Mouse (Mus musculus) c-Kit-negative CD71-positive TER-119-positive erythroid progenitor cells, embryonic 14.5 days (primary cell): Measurements from ENCODE around the gene Trim67.

Experiments
- DNase-seq: peaks from one replicate; pipeline ENCODE4 v3.0.0-alpha.2; 2013; ENCODE audit warnings: low read depth, low spot score

Gene Trim67

DNA sequence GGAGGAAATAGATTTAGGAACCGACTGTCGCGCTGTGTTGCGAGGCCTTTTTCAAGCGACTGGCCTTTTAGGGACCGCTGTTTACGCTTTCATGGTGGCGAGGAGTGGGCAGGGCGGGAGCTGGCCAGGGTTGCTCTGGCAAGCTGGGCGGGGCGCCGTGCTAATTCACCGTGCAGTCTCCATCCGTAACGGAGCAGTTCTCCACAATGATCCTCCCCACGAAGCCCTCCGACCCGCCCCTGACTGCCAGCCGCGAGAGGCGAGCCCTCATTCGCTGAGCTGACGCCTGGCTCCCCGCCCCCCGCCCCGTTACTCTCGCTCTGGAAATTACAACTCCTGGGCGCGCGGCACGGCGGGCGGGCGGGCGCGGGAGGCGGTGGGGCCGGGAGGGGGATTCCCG lies at the start of gene Trim67:
Trim67 (plus strand) TSS at position 385 of the 400 bp plus-strand sequence.
- no peak for DNase-seq

DNA sequence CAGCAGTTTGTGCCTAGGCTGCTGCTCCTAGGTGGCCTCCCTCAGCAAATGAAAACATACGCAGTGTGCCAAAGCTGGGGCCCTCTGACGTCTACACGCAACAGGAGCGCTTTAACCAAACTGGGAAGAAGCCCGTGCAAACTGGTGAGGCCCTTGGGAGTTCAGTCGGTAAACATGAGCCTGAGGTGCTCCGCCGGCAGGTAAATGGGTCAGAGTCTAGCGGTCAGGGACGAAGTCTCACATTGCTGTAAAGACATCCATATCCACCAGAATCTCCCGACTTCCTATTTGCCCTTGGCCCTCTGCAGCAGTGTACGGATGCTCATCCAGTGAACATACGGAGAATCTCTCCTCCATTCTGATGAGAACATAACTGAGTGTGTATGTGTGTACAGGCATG lies 46.2 kb upstream of the Trim67 start:
- DNase-seq: no peak

DNA sequence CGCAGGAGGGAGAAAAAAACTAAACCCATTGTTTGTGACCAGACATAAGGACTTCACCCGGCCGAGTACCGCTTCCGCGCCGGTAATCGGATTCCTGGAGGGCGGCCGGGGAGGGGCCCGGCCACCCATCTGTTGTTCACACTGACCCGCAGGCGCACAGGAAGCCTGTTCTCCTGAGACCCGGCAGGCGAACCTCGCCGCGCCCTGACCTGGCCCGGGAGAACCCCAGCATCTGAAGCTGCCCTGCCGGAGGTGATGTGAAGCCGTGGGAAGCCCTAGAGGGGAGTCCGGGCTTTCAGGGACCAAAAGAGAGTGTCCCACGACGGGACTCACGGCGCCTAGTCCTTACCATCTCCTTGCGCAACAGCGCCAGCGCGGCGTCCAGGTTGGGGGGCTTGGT lies 41.7 kb upstream of the Trim67 start:
- no peak for DNase-seq

DNA sequence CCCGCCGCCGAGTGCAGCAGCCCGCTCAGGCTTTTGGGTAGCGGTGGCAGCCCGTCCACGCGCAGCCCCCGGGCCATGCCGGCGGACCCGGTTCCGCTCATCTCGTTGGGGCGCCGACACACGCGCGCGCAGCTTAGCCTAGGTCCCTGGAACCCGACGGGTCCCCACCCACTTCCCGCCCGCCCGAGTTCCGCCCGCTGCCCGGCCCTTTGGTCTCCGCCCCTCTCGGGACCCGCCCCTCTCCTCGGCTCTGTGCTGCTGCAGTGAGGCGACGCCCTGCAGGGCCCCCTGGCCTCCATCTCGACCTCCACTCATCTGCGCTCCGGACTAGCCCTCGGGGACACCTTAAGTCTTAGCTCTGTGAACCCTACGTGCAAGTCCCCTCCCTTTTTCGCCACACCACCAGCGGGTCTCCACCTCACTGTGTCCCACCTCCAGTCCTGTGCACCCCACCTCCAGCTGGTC lies 41.2 kb upstream of the Trim67 start, which contains the start of gene Fam89a:
Fam89a (minus strand) TSS at position 124 of the 465 bp plus-strand sequence.
- no peak for DNase-seq

DNA sequence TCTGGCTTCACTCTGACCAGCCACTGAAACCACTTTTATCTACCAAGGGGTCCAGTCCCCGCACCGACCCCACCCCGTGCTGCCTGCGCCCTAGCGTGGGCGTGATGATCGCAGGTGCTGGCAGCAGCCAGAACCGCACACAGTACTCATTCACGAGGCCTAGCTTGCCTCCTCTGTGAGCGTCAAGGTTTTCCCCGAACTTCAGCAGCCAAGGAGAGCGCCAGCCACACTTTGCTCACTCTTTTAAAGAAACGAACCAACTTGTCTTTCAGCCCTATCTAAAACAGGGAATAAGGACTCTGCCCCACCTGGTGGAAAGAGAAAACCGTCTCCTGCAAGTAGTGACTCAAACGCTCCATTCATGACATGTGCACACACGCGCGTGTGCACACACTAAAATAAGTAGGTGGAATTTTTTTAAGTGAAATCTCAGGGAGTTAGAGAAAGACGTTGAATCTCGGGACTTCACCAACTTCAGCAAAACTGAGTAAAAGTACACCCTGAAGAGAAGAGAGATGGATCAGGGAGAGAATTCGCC lies 40.5 kb upstream of the Trim67 start:
- no peak for DNase-seq

DNA sequence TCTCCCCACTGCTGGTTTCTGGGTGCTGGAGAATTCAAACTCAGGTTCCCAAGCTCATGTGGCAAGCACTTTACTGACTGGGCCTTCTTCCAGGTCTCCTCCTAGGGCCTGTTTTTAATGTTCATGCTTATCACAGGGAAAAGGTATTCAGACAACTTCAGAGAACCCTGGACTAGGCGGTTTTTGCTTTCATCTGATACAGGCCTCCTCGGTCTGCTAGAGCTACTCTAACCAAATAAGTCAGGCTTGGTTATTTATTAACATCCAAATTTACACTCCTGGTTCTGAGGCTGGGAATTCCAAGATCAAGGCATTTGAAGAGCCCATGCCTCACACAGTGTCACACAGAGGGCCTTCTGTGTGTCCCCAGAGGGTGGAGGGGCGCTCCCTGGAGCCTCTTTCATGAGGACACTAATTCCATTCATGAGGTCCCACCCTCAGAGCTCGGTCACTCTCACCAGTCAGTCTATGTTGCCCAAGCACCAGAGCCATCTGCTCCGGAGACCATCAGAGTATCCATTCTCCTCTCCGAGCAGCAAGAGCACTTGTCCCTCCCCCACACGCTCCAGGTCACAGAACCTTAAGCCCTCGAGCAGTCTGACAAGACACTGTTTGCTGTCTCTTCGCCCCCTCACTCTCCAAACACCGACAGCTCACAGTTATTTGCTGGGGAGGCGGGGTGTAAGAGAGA lies 38.6 kb upstream of the Trim67 start:
- no peak for DNase-seq

DNA sequence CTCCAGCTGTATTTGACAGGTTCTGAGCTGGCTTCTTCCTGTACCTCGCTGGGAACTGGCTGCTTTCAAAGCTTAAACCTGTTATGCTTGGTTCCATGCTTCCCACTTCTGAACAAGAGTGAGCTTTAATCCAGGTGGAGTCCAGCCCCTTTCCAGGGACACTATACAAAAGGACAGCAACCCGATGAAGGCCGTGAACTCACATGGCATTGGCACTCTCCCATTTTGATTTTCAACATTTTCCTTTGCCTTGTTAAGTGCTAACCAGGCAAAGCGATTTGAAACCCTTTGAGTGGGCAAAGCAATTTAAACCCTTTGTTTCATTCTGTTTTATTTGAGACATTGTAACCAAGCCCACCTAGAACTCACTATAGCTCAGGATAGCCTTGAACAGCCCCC lies 38.1 kb upstream of the Trim67 start:
- no peak for DNase-seq

DNA sequence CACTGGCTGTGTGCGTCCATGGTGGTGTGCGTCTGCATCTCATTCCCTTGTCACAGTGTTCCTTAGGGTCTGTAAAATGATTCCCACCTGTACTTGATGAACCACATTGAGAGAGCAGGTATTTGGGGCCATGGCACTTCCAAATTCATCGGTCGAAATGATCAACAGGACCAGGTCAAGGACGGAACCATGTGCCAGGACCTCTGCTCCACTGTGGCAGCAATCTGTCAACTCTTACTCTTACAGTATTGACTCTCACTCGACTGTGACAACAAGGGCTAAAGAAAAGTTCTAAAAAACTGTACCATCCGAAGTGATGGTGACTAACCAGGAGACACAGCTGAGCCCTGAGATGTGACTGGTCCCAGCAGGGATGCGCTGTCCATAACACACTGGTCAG lies 37.4 kb upstream of the Trim67 start:
- DNase-seq: no peak

DNA sequence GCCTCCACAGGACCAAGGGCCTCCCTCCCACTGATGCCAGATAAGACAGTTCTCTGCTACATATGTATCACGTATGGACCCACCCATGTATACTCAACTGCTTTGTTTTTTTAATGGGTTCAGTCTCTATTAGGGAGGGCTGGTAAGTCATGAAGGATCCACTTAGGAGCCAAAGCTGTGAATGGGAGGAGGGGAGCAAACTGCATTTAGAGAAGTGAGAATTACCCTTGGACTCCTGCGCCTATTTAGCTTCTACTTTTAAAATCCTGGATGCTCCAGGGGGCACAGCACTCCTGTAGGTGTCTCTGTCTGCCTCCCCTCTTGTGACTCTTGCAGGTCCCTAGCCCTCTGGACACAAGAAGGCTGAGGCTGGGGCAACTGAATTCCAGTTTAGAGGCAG lies 36.7 kb upstream of the Trim67 start:
- no peak for DNase-seq

DNA sequence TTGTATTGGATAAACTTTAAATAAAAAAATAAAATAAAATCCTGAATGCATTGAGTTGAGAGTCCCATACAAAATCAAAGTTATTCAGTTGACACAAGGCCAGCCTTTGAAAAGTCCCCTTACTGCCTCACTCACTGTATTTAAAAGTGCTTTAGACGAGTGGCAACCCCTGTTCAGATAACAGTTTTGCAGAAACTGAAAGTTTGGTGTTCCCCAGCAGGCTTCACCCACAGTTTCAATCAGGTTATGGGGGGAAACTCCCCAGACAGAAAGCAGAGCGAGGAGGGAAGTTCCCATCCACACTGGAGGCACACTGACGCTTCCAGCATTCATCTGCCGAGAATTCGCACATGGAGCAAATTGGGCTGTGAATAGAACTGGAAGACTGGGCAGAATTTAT lies 36.3 kb upstream of the Trim67 start:
- DNase-seq: no peak

DNA sequence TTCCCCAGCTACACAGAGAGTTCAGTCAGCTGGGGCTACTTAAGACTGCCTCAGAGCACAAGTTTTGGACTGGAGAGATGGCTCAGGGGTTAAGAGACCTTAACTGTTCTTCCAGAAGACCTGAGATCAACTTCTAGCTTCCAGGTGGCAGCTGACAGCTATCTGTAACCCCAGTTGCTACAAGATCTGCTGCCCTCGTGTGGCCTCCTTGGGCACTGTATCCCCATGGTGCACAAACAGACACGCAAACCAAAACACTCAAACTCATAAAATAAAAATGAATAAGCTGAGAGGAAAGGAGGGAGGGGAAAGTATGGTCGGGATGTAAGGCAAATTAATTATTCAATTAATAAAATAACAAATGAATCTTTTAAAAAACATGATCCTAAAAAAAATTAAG lies 34.3 kb upstream of the Trim67 start:
- DNase-seq: no peak

DNA sequence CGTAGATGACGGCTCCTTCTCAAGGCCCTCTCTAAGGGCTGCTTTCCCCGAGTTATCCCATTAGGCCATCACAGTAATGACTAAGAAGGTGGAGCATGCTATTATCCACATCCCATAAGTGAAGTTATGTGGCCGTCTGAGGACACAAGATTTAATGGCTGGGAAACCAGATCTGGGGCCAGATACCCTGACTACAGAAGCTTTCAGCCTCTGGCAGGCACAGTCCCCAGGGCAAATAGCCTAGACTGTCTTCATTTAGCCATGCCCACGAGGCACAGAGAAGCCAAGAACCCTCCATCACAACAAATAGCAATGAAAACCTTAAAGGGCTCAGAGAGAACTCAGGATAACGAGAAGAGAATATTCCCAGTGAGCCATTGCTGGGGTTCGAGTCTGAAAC lies 29.8 kb upstream of the Trim67 start:
- no peak for DNase-seq

DNA sequence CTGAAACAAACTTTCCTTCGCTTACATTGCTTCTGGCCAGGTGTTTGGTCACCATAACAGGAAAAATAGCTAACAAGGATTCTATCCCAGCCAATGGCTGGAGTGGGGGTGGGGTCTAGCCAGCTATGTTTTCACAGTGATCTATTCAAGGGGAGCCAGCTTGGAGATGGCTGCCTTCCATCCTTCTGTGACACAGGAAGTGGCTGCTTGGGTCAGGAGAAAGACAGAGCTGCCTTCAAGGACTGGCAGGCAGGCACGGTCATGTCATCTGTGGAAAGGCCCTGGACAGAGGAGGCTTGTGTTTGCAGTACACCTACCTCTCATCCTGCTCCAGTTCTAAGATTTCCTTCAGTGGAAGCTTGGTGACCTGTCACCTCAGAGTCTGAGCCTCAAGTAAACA lies 20.5 kb upstream of the Trim67 start:
- DNase-seq: no peak

DNA sequence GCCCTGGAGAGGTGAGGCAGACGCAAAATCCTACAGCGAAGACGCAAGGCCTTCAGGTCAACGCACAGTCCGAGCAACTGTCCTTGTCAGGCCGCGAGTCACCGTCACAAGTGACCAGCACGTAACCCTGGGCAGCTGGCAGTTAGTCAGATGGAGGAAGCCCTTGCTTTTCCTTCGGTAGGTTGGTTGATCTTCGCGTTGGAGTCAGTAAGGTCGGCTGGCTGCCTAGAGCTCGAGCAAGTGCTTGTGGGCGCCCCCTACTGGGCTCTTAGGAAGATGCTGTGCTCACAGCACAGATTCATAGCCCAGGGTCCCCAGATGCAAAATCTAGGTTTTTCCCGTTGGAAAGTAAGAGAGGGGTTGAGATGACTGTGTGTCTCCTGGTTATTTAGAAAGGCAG lies 17.2 kb upstream of the Trim67 start:
- DNase-seq: peak; percentile 16

DNA sequence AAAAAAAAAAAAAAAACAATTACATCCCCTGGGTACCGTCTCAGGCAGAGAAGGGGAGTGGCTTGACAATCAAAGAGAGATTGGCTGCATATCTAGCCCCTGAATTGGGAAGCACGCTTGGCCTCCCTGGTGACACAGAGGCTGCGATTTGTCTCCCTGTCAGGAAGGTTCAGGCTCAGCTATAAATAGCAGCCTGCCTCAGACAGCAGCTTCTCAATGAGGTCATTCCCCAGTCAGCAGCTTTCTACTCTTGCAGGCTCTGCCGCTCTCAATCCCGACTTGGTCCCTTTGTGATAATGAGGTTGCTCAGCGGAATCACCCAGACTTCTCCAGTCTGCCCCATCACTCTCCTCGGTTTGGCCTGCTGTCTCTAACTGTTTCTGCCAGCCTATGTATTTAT lies 12.7 kb upstream of the Trim67 start:
- no peak for DNase-seq

DNA sequence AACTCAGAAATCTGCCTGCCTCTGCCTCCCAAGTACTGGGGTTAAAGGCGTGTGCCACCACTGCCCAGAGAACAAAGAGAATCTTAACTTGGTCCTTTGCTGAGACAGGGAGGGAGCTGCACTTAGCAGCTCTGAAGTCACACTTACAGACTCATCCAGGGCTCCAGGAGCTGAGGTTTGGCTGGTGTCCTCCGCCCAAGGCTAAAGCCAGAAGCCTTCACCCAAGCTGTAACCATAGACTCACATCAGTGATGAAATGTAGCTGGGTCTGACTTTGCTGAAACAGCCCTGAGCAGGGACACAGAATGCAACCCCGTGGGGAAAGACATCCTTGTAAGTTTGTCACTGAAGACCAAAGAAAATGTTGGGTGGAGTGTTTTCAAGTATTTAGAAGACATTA lies 10.5 kb upstream of the Trim67 start:
- no peak for DNase-seq

DNA sequence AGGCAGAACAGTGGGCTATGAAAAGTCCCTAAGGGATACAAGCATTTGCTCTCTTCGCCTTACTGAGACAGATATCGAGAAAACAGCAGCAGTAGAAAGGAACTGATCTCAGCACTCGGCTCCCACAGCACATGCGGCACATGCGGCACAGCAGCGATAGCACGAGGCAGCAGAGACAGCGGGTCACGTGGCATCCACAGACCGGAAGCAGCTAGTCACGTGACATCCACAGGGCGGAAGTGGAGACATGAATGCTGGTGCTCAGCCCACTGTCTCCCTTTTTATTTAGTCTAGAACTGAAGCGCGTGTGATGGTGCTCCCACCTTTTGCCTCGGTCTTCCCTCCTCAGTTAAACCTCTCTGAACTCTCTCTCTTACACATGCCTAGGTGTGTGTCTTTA lies 9.7 kb upstream of the Trim67 start:
- DNase-seq: no peak

DNA sequence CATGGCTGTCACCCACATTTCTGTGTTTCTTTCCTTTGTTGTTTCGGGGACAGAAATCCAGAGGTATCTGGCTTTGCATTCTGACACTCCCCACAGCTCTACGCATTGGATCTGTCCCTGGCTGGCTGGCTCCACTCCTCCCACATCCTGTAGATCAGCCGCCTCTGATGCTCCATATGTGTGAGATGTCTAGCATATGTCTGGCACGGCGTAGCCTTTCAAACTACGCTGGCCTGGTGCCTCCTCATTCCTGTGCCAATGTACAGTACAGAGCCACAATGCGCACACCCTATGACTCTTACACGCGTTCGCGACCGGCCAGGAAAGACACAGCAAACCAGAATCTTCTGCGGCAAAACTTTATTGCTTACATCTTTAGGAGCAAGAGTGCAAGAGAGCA lies 8.3 kb upstream of the Trim67 start:
- no peak for DNase-seq

DNA sequence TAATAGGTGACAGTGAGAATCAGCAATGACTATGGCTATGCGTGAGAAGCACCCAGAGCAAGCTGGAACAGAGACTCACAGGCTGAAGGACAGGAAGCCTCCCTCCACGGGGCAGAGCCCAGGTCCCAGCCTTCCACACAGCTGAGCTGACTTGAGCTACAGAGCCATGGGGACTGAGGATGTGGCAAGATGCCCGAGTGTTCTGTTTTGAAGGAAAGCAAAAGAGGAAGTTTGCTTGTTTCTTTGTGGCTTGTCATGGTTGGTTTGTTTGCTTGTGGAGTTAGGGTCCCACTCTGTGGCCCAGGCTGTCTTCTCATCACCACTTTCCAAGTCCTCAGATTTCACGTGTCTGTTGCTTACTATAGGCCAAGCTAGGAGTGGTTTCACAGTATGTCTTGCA lies 2.2 kb upstream of the Trim67 start:
- DNase-seq: no peak

DNA sequence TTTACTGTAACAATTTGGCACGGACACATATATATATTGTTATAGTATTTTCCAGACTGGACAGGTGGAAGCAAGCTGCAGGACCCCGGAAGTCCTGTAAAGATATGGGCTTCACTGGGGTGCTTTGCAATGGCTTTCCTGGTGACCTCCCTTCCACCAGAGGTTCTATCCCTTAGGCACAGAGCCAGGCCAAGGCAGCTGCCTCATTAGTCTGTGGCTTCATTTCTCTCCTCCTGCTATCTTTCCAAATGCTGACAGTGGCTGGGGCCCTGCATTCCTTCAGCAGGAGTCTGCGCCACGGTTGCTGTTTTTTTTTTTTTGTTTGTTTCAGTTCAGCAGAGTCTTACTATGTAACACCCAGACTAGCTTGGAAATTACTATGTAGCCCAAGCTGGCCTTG lies 1.1 kb upstream of the Trim67 start:
- DNase-seq: no peak

DNA sequence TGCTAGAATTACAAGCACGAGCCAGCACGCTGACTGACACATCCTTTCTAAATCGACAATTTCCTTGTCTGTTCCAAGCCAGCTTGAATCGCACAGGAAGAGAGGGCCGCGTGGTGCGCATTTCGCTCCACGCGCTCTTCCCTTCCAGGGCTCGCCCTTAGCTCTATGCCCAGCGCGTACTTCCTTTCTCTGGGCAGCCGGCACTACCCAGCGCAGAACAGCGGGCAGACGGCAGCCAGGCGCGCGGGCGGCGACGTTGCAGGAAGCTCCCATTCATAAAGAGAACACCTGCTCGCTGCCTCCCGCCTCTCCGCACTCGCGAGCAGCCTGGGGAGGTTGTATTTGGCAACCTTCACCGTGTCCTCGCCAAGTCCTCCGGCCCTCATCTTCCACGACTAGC lies 706 bp upstream of the Trim67 start:
- DNase-seq: no peak

DNA sequence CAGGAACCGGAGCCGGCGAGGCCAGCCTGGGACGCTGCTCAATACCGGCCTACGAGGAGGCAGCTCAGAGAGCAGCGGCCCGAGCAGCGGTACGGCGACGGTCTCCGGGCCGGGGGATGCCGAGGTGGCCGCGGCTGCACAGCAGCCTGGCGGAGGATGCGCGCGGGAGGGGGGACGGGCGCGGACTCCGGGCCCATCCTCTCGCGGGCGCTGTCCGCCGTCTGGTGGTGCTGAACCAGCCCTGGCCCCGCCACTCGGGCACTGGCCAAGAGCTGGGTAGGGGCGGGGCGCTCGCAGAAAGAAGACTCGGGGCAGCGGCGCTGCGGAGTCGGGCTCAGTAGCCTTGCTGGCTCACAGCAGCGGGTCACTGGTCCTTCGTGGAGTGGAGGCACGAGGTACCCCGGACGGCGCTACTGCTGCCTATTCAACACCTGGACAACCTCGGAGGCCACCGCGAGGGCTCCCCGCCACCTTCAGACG lies 320 bp downstream of the Trim67 start:
- DNase-seq: no peak

DNA sequence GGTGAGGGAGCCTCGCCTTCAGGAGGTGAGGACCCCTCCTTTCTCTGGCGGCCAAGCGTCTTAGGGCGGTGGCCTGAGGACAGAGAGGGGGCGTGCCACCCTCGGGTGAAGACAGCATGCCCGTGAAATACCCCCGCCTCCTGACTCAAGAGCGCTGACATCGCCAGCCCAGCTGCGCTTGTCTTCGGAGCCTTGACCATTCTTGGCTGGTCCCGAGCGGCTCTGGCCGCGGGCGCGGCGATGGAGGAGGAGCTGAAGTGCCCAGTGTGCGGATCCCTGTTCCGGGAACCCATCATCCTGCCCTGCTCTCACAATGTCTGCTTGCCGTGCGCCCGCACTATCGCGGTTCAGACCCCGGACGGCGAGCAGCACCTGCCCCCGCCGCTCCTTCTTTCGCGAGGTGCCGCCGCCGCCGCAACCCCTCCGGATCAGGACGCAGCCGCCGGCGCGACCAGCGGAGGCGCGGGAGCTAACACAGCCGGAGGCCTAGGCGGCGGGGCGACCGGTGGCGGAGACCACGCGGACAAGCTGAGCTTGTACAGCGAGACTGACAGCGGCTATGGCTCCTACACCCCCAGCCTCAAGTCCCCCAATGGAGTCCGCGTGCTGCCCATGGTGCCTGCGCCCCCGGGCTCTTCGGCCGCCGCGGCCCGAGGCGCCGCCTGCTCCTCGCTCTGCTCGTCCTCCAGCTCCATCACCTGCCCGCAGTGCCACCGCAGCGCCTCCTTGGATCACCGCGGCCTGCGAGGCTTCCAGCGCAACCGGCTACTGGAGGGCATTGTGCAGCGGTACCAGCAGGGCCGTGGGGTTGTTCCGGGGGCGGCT lies 981 bp downstream of the Trim67 start:
- DNase-seq: no peak
